Mouse (Mus musculus) heart, postnatal 0 days (tissue): ENCODE measurements around the gene Atf6b. TPM values are rescaled to one million over a fixed set of nuclear protein-coding genes. Genes with fewer than 3 reads are reported as not detected.
A peak's percentile ranks its signal among the peaks of the same experiment; 100 is the strongest.

ENCODE experiments used
- ATAC-seq: fragments of 200-750 bp; cut with Nextera tagmentation; 2 replicates; pipeline ENCODE4 v1.8.0; 2017; ENCODE audit warnings: low read depth, moderate number of reproducible peaks, moderate library complexity; ENCODE audit not compliant: insufficient read depth
- DNase-seq: peaks from one replicate; pipeline ENCODE4 v3.0.0-alpha.2; 2016; ENCODE audit warnings: low spot score
- H3K27ac ChIP-seq: fragments of 300-500 bp; sonication (generic); 2 replicates; pipeline ENCODE4 v1.5.1; 2014; ENCODE audit warnings: low read depth, mild to moderate bottlenecking
- H3K27me3 ChIP-seq: fragments of 300-500 bp; sonication (generic); 2 replicates; pipeline ENCODE4 v1.6.1; 2014; ENCODE audit warnings: low read length, mixed read lengths; ENCODE audit not compliant: control insufficient read depth, insufficient read depth
- H3K36me3 ChIP-seq: fragments of 300-500 bp; sonication (generic); replicated peaks from 2 replicates; pipeline ENCODE4 v1.6.1; 2014; ENCODE audit warnings: low read length, mixed read lengths; ENCODE audit not compliant: control insufficient read depth, insufficient read depth
- H3K4me1 ChIP-seq: fragments of 300-500 bp; sonication (generic); 2 replicates; pipeline ENCODE4 v1.6.1; 2014; ENCODE audit warnings: antibody characterized with exemption; ENCODE audit not compliant: control insufficient read depth, insufficient read depth
- H3K4me2 ChIP-seq: fragments of 300-500 bp; sonication (generic); 2 replicates; pipeline ENCODE4 v1.6.1; 2014; ENCODE audit warnings: low read depth, mild to moderate bottlenecking, low read length, moderate library complexity
- H3K4me3 ChIP-seq: fragments of 300-500 bp; sonication (generic); 2 replicates; pipeline ENCODE4 v1.5.1; 2014; ENCODE audit warnings: low read depth, low read length
- H3K9ac ChIP-seq: fragments of 300-500 bp; sonication (generic); replicated peaks from 2 replicates; pipeline ENCODE4 v1.6.1; 2014; ENCODE audit warnings: low read depth, low read length, mixed read lengths
- H3K9me3 ChIP-seq: fragments of 300-500 bp; sonication (generic); replicated peaks from 2 replicates; pipeline ENCODE4 v1.6.1; 2016; ENCODE audit warnings: low read length; ENCODE audit not compliant: control insufficient read depth
- CTCF ChIP-seq: IDR thresholded peaks from 2 replicates; pipeline ENCODE4 v1.5.1; 2016; ENCODE audit warnings: antibody characterized with exemption, control low read depth, low read depth
- EP300 ChIP-seq: IDR thresholded peaks from 2 replicates; pipeline ENCODE4 v1.6.1; 2016; ENCODE audit warnings: antibody characterized with exemption, low read depth
- WGBS: fragments of 180-500 bp; shearing (Covaris S2); extraction: QIAGEN DNeasy Blood & Tissue Kit; methylation state at CpG from one replicate; pipeline ENCODE4 v1.1.7; 2014; 5-methylcytosine and 5-hydroxymethylcytosine counted together
- polyA plus RNA-seq: library from polyadenylated mRNA; unstranded; fragments of >200 nt; fragmentation: Nextera tagmentation; extraction: Ambion mirVana; gene quantifications from 2 replicates; pipeline ENCODE4 v1.2.1, GENCODE M21; 2015
- total RNA-seq: library from RNA; depleted of rRNA; stranded (reverse); fragments of >200 nt; gene quantifications from 2 replicates; pipeline ENCODE4 v1.2.3, GENCODE M21; 2014; ENCODE audit warnings: low replicate concordance; rRNA removed

The Atf6b gene
- total RNA-seq (15.8 and 16.6 TPM in 2 replicates), polyA plus RNA-seq (22.5 and 24.3 TPM in 2 replicates)

DNA sequence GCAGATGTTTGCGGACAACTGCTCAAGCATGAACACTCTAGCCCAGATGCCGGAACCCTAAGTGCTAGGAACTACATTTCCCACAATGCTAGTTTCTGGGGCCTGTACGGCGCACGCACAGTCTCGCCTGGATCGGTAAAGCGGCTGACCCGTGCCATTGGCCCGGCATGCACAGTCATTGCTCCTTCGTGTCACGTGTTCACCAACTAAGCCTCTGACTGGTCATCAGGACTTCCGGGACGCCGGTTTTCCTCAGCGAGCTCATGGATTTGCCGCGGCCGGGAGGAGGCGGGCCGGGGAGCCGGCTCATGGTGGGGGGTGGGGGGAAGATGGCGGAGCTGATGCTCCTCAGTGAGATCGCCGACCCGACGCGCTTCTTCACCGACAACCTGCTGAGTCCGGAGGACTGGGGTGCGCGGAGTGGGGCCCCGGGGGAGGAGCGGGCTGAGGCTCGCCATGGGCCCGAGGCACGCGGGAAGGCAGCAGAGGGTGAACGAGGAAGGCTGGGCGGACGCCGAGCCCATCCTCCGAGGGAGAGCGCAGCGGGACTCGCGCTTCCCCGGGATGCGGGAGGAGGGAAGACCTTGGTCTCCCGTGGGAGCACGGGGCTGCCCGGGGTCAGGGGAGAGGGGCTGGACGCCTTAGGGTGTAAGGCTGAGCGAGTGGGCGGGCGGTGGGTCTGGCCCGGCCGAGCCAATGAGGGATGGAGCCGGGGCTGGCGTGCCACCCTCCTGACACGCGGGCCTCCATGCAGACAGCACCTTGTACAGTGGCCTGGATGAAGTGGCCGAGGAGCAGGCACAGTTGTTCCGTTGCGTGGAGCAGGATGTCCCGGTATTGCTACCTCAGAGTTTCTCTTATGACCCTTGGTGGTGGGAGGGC lies at the start of gene Atf6b:
Gene Atf6b (plus strand): TSS at position 241 of the 882 bp plus-strand sequence.
- H3K9ac ChIP-seq, result peak within 1 kb of the TSS; percentile 74
- WGBS, result under 1% methylated on average over 66 of the region's 66 CpGs
- ATAC-seq (peak; percentile 96), DNase-seq (peak; percentile 100)
- H3K4me1 ChIP-seq, result peaks cover 21% of the 10 kb centered on the region
- no peaks in the 10 kb centered on the region for H3K9me3 ChIP-seq
- no peaks in the 10 kb centered on the region for H3K27me3 ChIP-seq
- H3K4me3 ChIP-seq, result peak within 1 kb of the TSS; percentile 89
- peak within 1 kb of the TSS; percentile 77 for H3K27ac ChIP-seq
- H3K4me2 ChIP-seq, result peak within 1 kb of the TSS; percentile 79
- TF ChIP-seq EP300 (no peak), CTCF (no peak)
- H3K36me3 ChIP-seq, result peaks cover 25% of the 10 kb centered on the region

DNA sequence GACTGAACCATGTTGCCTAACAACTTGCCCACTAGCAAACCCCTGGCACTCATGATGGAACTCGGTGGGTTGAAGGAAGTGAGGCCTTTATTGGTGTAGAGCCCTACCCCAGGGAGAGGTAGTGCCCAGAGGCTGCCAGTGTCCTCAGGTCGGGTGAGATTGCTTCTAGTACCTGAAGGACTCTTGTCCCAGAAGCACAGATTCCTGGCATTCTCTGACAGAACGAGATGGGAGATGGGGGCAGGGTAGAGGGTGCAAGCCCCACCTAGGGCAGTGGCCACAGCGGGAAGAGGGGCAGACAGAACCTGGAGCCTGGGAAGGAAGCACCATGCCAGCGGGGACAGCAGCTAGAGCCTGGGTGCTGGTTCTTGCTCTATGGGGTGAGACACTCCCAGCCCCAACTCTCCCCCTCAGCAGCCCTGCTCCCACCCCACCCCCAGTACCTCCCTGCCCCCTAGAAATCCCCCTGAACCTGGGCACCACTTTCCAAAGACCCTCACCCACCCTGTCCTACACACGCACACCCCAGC lies 49.3 kb upstream of the Atf6b start, which contains the start of gene Ager:
Gene Ager (plus strand): TSS at position 297 of the 530 bp plus-strand sequence.
- no peaks in the 10 kb centered on the region for H3K27me3 ChIP-seq
- DNase-seq (no peak), ATAC-seq (no peak)
- H3K4me3 ChIP-seq, result no peak within 1 kb of the TSS
- H3K9me3 ChIP-seq, result no peaks in the 10 kb centered on the region
- TF ChIP-seq CTCF (no peak), EP300 (no peak)
- H3K4me1 ChIP-seq, result peaks cover 19% of the 10 kb centered on the region
- H3K36me3 ChIP-seq, result peaks cover 43% of the 10 kb centered on the region
- H3K27ac ChIP-seq, result no peak within 1 kb of the TSS
- H3K9ac ChIP-seq, result 0 out of 2 replicates have a peak within 1 kb of the TSS, but pooled peaks have one; percentile 30
- no peak within 1 kb of the TSS for H3K4me2 ChIP-seq
- WGBS, result 11% methylated on average over 6 of the region's 6 CpGs

DNA sequence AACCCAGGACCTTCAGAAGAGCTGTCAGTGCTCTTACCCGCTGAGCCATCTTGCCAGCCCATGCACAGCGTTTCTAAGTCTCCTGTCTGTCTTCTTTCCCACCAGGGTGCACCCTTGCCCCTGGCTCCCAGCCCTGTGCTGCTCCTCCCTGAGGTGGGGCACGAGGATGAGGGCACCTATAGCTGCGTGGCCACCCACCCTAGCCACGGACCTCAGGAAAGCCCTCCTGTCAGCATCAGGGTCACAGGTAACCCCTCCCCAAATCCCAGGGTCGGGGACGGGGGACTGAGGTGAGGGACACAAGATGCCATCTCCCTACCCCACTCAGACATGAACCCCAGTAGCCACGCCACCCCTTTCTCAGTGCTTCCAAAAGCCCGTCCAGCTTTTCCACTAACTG lies 47.1 kb upstream of the Atf6b start:
- no peaks in the 10 kb centered on the region for H3K9me3 ChIP-seq
- no peak overlapping the region for H3K4me2 ChIP-seq
- ATAC-seq, result no peak
- DNase-seq, result no peak
- peaks cover 13% of the 10 kb centered on the region for H3K4me1 ChIP-seq
- no peak overlapping the region for H3K4me3 ChIP-seq
- no peak overlapping the region for H3K27ac ChIP-seq
- H3K36me3 ChIP-seq, result peaks cover 37% of the 10 kb centered on the region
- no peaks in the 10 kb centered on the region for H3K27me3 ChIP-seq
- no peak overlapping the region for H3K9ac ChIP-seq
- no peak for TF ChIP-seq CTCF
- TF ChIP-seq EP300, result no peak
- WGBS, result 72% methylated on average over 9 of the region's 9 CpGs

DNA sequence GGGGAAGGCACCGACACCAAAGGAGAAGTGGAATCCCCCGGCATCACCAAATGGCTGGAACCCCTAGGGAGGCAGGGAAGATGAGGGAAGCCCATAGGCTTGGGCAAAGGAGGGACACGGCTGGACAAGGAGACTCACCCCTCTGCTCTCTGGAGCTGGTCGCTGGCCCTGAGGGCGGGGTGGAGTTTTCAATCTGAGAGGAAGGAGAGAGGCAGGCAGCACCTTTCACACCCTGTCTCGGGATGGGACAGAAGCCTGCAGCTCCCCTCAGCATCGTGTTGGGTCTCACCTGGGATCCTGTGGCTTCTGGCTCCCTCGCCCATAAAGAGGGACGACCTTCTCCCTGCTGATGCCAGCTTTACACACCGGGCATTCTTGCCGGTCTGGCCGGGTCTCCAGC lies 45.1 kb upstream of the Atf6b start:
- no peak overlapping the region for H3K9ac ChIP-seq

DNA sequence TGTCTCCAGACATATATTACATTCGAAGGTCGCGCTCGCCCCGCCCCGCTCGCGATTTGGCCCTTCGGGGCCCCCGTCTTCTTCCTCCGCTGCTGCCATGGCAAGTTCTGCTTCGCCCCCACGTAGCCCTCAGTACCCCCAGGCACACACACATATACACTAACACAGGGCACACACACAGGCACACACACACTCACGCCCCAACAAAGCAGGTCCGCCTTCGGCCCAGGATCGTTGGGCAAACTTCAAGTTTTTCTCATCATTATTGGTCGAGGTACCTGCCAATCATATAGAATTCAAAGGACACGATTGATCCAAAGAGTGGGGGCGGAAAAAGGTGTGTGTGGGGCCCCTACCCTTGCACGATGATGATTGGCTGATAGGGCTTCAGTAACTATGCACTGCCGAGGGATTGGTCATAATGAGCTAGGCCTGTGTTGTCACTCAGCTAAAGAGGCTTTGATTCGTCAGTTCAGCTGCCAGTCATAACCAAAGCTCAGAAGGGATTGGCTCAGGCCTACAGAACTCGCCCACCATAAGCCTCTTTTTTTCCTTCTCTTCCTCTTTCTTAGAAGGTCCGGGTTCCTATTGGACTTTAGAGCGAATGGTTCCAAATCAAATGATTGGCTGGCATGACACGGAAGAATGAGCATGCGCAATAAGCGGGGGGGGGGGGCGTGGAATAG lies 43.4 kb upstream of the Atf6b start, which contains the start of gene Rnf5:
Gene Rnf5 (minus strand): TSS at position 316 of the 686 bp plus-strand sequence.
- H3K4me3 ChIP-seq, result peak within 1 kb of the TSS; percentile 70
- H3K27ac ChIP-seq, result peak within 1 kb of the TSS; percentile 95
- peak within 1 kb of the TSS; percentile 98 for H3K4me2 ChIP-seq
- under 1% methylated on average over 30 of the region's 30 CpGs for WGBS
- DNase-seq (peak; percentile 100), ATAC-seq (peak; percentile 90)
- peaks cover 22% of the 10 kb centered on the region for H3K4me1 ChIP-seq
- H3K9me3 ChIP-seq, result no peaks in the 10 kb centered on the region
- peak within 1 kb of the TSS; percentile 72 for H3K9ac ChIP-seq
- H3K36me3 ChIP-seq, result peaks cover 20% of the 10 kb centered on the region
- H3K27me3 ChIP-seq, result no peaks in the 10 kb centered on the region
- TF ChIP-seq CTCF (no peak), EP300 (peak; percentile 92)

More for the DNA sequence above, 45.1 kb upstream of the Atf6b start:
- DNase-seq (no peak), ATAC-seq (no peak)
- H3K36me3 ChIP-seq, result peaks cover 20% of the 10 kb centered on the region
- 84% methylated on average over 12 of the region's 12 CpGs for WGBS
- H3K9me3 ChIP-seq, result no peaks in the 10 kb centered on the region
- no peak overlapping the region for H3K4me3 ChIP-seq
- H3K4me2 ChIP-seq, result no peak overlapping the region
- no peak for TF ChIP-seq CTCF
- TF ChIP-seq EP300, result no peak
- H3K27me3 ChIP-seq, result no peaks in the 10 kb centered on the region
- no peak overlapping the region for H3K27ac ChIP-seq
- peaks cover 21% of the 10 kb centered on the region for H3K4me1 ChIP-seq
